Mouse (Mus musculus): Measurements from ENCODE around the gene 2610008E11Rik. TPM values are rescaled to one million over a fixed set of nuclear protein-coding genes. Genes with fewer than 3 reads are reported as not detected.
"Not testable (repeated sequence)": the region's sequence is repeated elsewhere in the genome, so short reads cannot be mapped to it uniquely, and the experiment has no call there.

The 2610008E11Rik gene
- polyA plus RNA-seq, 1 experiment, result 1.7 TPM

DNA sequence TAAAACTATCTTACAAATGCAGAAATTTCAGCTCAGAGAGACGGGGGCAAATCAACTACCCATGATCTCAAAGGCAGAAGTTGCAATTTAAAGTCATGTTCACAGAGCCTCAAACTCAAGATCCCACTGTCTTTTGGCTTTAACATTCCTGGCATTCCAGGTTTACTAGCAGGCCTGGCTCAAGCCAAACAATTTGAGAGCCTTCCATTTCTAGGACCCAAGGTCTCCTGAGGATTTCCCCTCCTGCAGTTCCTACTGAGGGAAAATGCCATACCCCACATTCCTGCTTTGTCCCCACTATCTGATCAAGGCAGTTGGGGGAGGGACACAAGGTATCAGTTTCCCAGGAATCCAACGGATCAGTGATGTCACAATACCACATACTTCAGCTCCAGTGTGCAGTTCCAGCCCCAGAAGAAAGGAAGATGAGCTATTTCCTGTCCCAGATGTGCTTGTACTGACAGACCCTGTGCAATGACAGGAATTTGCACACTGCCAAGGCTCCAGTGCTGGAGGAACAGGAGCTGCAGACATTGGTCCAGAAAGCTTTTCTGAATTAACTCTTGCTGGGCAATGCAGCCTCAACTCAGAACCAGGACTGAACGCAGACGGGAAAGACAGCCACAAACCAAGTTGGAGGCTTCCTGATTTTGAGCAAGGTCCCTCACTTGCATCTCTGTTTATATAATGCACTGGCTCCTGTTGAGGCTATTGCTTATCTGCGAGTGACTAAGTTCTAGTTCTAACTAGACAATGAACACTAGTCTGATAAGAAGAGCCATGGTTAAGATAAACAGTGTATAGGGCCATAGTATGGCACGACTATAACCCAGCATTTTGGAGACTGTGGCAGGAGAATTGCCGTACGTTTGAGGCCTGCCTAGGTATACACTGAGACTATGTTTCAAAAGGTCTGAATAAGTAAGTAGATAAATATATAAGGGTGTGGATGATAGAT is 9.2 kb upstream of the 2610008E11Rik start:
- WGBS, result 67% methylated on average over 8 of the region's 8 CpGs
- Histone ChIP-seq H3K4me3 (ENCODE audit: insufficient read depth, low read depth, low read length) (no peak overlapping the region), H3K4me1 (ENCODE audit: control insufficient read depth, insufficient read depth, low read length) (no peaks in the 10 kb centered on the region), H3K27ac (ENCODE audit: insufficient read depth, low read depth, low read length) (no peak overlapping the region; the same call in 1 of the 2 replicates), H3K27me3 (replicated peaks; ENCODE audit: control insufficient read depth, insufficient read depth, low read length) (no peaks in the 10 kb centered on the region), H3K36me3 (ENCODE audit: control insufficient read depth, insufficient read depth, low read length) (no peaks in the 10 kb centered on the region)
- TF ChIP-seq POLR2A (IDR thresholded peaks at IDR 0.05; ENCODE audit: low read depth, low read length), result no peak
- TF ChIP-seq CTCF (conservative IDR thresholded peaks at IDR 0.05; ENCODE audit: insufficient read depth, insufficient read length, low read depth, low read length), result no peak
- peak; percentile 13 for DNase-seq

DNA sequence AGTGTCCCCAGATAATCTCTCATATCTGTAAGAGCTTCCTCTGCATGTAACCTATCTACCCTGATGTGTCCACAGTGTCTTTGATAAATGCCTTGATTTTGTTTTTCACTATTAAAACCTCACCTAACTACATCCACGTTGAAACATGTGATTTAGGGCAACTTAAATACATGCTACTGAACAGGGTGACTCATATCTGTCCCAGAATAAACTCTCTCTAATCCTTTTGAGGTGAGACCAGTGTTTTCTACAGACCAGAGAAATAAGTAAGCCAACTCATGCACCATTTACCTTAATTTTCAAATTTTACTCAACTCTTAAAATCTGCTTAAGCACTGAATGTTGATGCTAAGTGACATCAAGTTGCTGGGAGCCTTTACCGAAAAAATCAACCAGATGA is 694 bp downstream of the 2610008E11Rik start:
- WGBS, result 0% methylated on average over 2 of the region's 2 CpGs
- no peak overlapping the region for H3K27ac ChIP-seq (ENCODE audit: insufficient read depth, low read depth, low read length)
- H3K4me1 ChIP-seq (ENCODE audit: control insufficient read depth, insufficient read depth, low read length), result peaks cover 7% of the 10 kb centered on the region
- peak overlapping the region; percentile 99 for H3K4me3 ChIP-seq (ENCODE audit: insufficient read depth, low read depth, low read length)
- DNase-seq, result no peak
- H3K36me3 ChIP-seq (ENCODE audit: control insufficient read depth, insufficient read depth, low read length), result peaks cover 7% of the 10 kb centered on the region
- TF ChIP-seq POLR2A (IDR thresholded peaks at IDR 0.05; ENCODE audit: low read depth, low read length), result no peak
- no peaks in the 10 kb centered on the region for H3K27me3 ChIP-seq (replicated peaks; ENCODE audit: control insufficient read depth, insufficient read depth, low read length)

DNA sequence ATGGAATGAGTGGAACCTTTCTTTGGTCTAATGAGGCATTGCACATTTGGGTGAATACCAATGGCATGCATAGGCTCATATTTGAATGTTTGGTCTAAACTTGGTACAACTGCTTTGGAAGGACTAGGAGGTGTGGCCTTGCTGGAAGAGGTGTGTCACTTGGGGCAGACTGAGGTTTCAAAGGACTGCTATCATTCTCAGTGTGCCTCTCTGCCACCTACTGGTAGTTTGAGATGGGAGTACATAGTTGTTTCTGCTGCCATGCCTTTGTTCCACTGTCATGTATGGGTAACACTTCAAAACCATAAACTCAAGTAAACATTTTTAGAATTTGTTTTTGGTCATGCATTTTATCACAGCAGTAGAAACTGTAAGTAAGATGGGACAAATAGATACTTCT is 5.7 kb downstream of the 2610008E11Rik start:
- Histone ChIP-seq H3K27ac (ENCODE audit: insufficient read depth, low read depth, low read length) (no peak overlapping the region), H3K4me1 (ENCODE audit: control insufficient read depth, insufficient read depth, low read length) (peaks cover 7% of the 10 kb centered on the region), H3K36me3 (ENCODE audit: control insufficient read depth, insufficient read depth, low read length) (peaks cover 25% of the 10 kb centered on the region), H3K4me3 (ENCODE audit: insufficient read depth, low read depth, low read length) (no peak overlapping the region), H3K27me3 (replicated peaks; ENCODE audit: control insufficient read depth, insufficient read depth, low read length) (no peaks in the 10 kb centered on the region)
- TF ChIP-seq POLR2A (IDR thresholded peaks at IDR 0.05; ENCODE audit: low read depth, low read length), result no peak
- no peak for TF ChIP-seq CTCF (conservative IDR thresholded peaks at IDR 0.05; ENCODE audit: insufficient read depth, insufficient read length, low read depth, low read length)
- DNase-seq, result no peak

DNA sequence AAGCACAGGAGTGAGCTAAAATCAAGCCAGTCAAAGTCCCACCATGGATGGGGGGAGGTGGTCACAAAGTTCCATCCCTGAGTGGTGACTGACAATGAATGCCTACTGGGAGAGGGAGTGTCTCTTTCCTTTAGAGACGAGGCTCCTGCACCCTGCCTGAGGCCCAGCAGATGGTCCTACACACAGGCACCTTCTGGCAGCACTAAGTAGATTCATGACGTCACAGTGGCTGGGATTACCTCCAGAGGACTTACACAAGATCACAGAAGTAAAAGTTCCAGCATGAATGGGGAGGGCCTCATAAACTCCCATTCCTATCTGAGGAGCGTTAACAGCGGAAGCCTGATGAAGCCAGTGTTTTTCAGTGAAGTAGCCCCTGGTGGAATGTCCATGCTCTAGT is 8.4 kb downstream of the 2610008E11Rik start:
- Histone ChIP-seq H3K4me1 (ENCODE audit: control insufficient read depth, insufficient read depth, low read length) (no peaks in the 10 kb centered on the region), H3K27me3 (replicated peaks; ENCODE audit: control insufficient read depth, insufficient read depth, low read length) (no peaks in the 10 kb centered on the region), H3K36me3 (ENCODE audit: control insufficient read depth, insufficient read depth, low read length) (peaks cover 27% of the 10 kb centered on the region), H3K27ac (ENCODE audit: insufficient read depth, low read depth, low read length) (no peak overlapping the region), H3K4me3 (ENCODE audit: insufficient read depth, low read depth, low read length) (no peak overlapping the region)
- no peak for DNase-seq
- WGBS, result 82% methylated on average over 4 of the region's 4 CpGs
- TF ChIP-seq POLR2A (IDR thresholded peaks at IDR 0.05; ENCODE audit: low read depth, low read length), result no peak
- TF ChIP-seq CTCF (conservative IDR thresholded peaks at IDR 0.05; ENCODE audit: insufficient read depth, insufficient read length, low read depth, low read length), result no peak

DNA sequence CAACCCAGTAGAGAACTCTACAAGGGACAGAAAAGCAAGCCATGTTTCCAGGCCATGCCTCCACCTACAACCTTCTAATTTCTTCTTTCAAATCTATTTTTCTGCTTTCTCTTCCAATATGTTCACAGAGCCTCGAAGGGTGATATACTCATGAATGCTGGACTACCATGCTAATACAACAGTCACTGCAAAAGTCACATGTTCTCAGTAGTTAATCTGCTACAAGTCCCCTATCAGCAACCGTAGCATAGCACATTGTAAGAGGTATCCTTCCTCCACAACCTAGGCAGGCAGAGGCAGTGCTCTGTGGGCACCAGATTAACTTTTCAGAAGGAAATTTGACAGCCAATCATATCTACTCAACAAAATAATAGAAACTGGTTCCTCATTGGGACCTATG is 10.8 kb downstream of the 2610008E11Rik start:
- Histone ChIP-seq H3K36me3 (ENCODE audit: control insufficient read depth, insufficient read depth, low read length) (peaks cover 19% of the 10 kb centered on the region), H3K4me1 (ENCODE audit: control insufficient read depth, insufficient read depth, low read length) (no peaks in the 10 kb centered on the region), H3K27ac (ENCODE audit: insufficient read depth, low read depth, low read length) (no peak overlapping the region), H3K4me3 (ENCODE audit: insufficient read depth, low read depth, low read length) (no peak overlapping the region), H3K27me3 (replicated peaks; ENCODE audit: control insufficient read depth, insufficient read depth, low read length) (no peaks in the 10 kb centered on the region)
- TF ChIP-seq CTCF (conservative IDR thresholded peaks at IDR 0.05; ENCODE audit: insufficient read depth, insufficient read length, low read depth, low read length) (no peak), POLR2A (IDR thresholded peaks at IDR 0.05; ENCODE audit: low read depth, low read length) (no peak)
- WGBS, result 96% methylated on average over 2 of the region's 2 CpGs
- DNase-seq, result no peak

DNA sequence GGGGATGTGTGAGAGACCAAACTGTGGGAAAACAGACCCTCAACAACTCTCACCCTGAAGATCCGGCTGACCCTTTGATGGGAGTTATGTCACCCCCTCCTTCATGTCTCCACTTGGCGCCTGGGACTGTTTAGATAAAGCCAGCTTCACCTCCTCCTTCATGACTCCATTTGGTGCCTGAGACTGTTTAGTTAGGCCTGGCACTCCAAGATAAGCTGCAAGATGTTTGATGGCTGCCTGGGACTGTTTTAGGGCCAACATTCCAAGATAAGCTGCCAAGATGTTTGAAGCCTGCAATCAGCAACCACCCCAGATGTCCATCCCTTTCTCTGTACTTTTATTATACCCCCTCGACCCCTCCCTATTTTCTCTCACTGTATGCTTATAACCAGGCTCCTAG is 40.0 kb downstream of the 2610008E11Rik start:
- DNase-seq; H3K27me3 ChIP-seq (replicated peaks; ENCODE audit: control insufficient read depth, insufficient read depth, low read length); H3K4me1 ChIP-seq (ENCODE audit: control insufficient read depth, insufficient read depth, low read length); H3K36me3 ChIP-seq (ENCODE audit: control insufficient read depth, insufficient read depth, low read length); H3K27ac ChIP-seq (ENCODE audit: insufficient read depth, low read depth, low read length); H3K4me3 ChIP-seq (ENCODE audit: insufficient read depth, low read depth, low read length): not testable (repeated sequence)
- 76% methylated on average over 3 of the region's 3 CpGs for WGBS

DNA sequence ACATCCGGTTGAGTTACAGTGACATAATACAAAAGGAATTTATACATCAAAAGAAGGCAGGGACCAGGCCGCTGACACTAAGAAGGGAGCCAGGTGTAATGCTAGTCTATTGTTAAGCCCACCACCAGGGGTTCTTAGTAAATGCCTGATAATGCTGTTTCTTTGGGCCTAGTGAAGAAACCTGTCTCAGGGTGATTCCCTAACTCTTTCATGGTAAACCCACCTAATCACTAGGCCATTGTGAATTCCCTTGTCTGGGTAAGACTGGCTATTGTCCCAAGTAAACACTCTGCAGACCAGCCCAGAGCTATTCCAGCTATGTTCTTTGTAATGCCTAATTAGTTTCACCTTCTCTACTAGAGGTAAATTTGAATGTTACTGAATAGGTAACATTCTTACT is 54.9 kb downstream of the 2610008E11Rik start:
- not testable (repeated sequence) for H3K27ac ChIP-seq (ENCODE audit: insufficient read depth, low read depth, low read length); H3K4me1 ChIP-seq (ENCODE audit: control insufficient read depth, insufficient read depth, low read length); H3K4me3 ChIP-seq (ENCODE audit: insufficient read depth, low read depth, low read length); DNase-seq; H3K36me3 ChIP-seq (ENCODE audit: control insufficient read depth, insufficient read depth, low read length); H3K27me3 ChIP-seq (replicated peaks; ENCODE audit: control insufficient read depth, insufficient read depth, low read length)
- WGBS, result 91% methylated on average over 2 of the region's 2 CpGs

Data from kidney, adult 2 months (tissue).